21 mouse cellular contexts compared by ENCODE assay signal in the genomic region with DNA sequence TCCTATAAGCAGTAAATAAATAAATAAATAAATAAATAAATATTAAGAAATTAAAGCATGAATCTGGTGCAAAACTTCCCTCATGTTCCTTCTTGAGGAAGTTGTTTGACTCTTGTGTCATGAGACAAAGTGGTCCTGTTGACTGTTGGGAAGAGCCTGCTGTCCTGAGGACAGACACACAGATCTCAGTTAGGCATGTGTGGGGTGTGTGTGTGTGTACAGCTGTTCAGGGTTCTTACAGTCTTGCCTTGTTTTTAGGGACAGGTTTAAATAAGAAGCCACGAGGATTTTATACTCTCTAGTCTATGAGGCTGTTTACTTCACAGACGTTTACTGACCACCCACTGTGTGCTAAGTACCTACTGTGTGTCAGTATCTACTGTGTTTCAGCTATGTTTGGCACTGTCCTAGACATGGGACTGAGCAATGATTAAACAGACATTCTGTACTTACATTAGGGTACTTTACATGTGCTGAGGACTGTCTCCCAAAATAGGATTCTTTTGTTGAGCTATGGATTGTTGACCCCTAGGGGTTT.
"Had no signal": no experiment of that assay in that cellular context is flagged by ENCODE, and none has a peak within 500 bp of the region (broad histone marks: within the 10 kb centered on the region; RNA-seq: fewer than 3 reads in every experiment).

No protein-coding gene starts in this region.

- H3K27me3 ChIP-seq: lung, embryonic 15.5 days; midbrain, embryonic 12.5 days; midbrain, embryonic 15.5 days; neural tube, embryonic 13.5 days; neural tube, embryonic 15.5 days; stomach, embryonic 15.5 days had no signal

- ATAC-seq: liver, postnatal 0 days; lung, postnatal 0 days; midbrain, embryonic 15.5 days had no signal

- H3K4me1 ChIP-seq: lung, embryonic 15.5 days; midbrain, embryonic 12.5 days; midbrain, embryonic 15.5 days; neural tube, embryonic 13.5 days; neural tube, embryonic 15.5 days; stomach, embryonic 15.5 days had no signal

- DNase-seq: liver, postnatal 0 days; lung, adult 2 months; lung, postnatal 14 days; lung, postnatal 36 days; retina, postnatal 1 day; right cerebral cortex, adult 18-20 months; right cerebral cortex, postnatal 25 days; right cerebral cortex, postnatal 4 days; spleen, adult 18-20 months; thymus, adult 2 months; thymus, postnatal 25 days; thymus, postnatal 4 days had no signal

- H3K27ac ChIP-seq: lung, embryonic 15.5 days; macrophage; midbrain, embryonic 12.5 days; midbrain, embryonic 15.5 days; neural tube, embryonic 13.5 days; neural tube, embryonic 15.5 days; stomach, embryonic 15.5 days; stomach, postnatal 0 days had no signal

- H3K9ac ChIP-seq: liver, postnatal 0 days; lung, embryonic 15.5 days; midbrain, embryonic 12.5 days; midbrain, embryonic 15.5 days; neural tube, embryonic 13.5 days; neural tube, embryonic 15.5 days; stomach, embryonic 15.5 days had no signal

- H3K9me3 ChIP-seq: lung, embryonic 15.5 days; midbrain, embryonic 15.5 days; neural tube, embryonic 13.5 days; neural tube, embryonic 15.5 days; stomach, embryonic 15.5 days had no signal

- H3K4me2 ChIP-seq: lung, embryonic 15.5 days; midbrain, embryonic 12.5 days; midbrain, embryonic 15.5 days; neural tube, embryonic 13.5 days; neural tube, embryonic 15.5 days; stomach, embryonic 15.5 days had no signal

- H3K4me3 ChIP-seq: lung, embryonic 15.5 days; midbrain, embryonic 12.5 days; midbrain, embryonic 15.5 days; neural tube, embryonic 13.5 days; neural tube, embryonic 15.5 days; stomach, embryonic 15.5 days had no signal

- H3K36me3 ChIP-seq: lung, embryonic 15.5 days; midbrain, embryonic 12.5 days; midbrain, embryonic 15.5 days; neural tube, embryonic 13.5 days; neural tube, embryonic 15.5 days; stomach, embryonic 15.5 days had no signal
